Mouse (Mus musculus): ENCODE data around the gene Timeless. TPM values are rescaled to one million over a fixed set of nuclear protein-coding genes. Genes with fewer than 3 reads are reported as not detected.
"Not testable (repeated sequence)": the region's sequence is repeated elsewhere in the genome, so short reads cannot be mapped to it uniquely, and the experiment has no call there.

Gene Timeless
- total and polyA plus RNA-seq, 3 experiments, result 28.1 to 61.4 (median 46.7) TPM

DNA sequence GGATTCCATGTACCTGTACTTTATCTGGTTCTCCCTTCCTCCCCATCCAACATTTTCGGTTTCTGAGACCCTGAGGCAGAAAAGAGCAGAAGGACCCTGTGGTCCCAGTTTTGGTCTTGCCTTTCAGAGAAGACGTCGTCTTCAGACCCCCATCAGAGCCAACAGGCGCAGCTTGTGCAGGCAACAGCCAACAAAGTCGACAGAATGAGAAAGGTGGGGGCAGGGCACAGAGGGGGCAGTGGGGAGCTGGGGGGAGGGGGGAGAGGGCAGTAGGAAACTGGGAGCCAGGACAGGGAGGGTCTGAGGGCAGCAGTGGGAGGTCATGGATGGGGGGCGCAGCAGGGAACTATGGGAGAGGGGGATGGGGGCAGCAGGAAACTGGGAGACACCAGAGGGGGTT, 46.3 kb downstream of the Timeless start:
- Histone ChIP-seq H3K4me3 (ENCODE audit: low read depth, low read length) (no peak overlapping the region), H3K27me3 (ENCODE audit: insufficient read depth, low read length) (no peaks in the 10 kb centered on the region), H3K4me1 (ENCODE audit: insufficient read depth, low read depth, low read length) (peaks cover 6% of the 10 kb centered on the region; the same call in 1 of the 2 replicates), H3K9me3 (replicated peaks) (no peaks in the 10 kb centered on the region), H3K36me3 (replicated peaks) (peaks cover 72% of the 10 kb centered on the region)
- DNase-seq (ENCODE audit: low spot score) (no peak), ATAC-seq (ENCODE audit: extremely low read depth, insufficient number of reproducible peaks, low FRiP score, poor library complexity, severe bottlenecking) (no peak)
- TF ChIP-seq POLR2AphosphoS5 (IDR thresholded peaks at IDR 0.05; ENCODE audit: insufficient replicate concordance, low read depth, low read length) (no peak), GATA2 (IDR thresholded peaks at IDR 0.05; ENCODE audit: borderline replicate concordance, low read depth, low read length) (no peak), GATA1 (IDR thresholded peaks at IDR 0.05; ENCODE audit: borderline replicate concordance, low read length) (no peak), TAL1 (conservative IDR thresholded peaks at IDR 0.05; ENCODE audit: low read depth, low read length) (no peak), CTCF (IDR thresholded peaks at IDR 0.05; ENCODE audit: low read depth, low read length) (no peak)

DNA sequence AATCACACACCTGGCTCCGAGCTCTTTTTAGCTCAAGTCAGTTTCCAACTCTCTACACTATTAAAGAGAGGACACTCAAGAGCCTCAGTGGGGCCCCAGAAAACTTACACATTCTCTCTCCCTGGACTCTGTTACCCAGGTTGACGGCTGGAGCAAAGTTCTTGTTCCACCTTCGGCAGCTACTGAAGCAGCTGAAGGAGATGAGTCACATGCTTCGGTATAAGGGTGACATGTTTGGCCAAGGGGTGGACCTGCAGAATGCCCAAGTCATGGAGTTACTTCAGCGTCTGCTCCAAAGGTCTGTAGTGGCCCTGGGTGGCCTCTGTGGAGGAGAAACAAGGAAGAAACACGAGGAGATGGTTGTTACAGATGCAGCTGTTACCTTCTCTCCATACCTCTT, 49.1 kb downstream of the Timeless start:
- H3K4me3 ChIP-seq (ENCODE audit: low read depth, low read length), result no peak overlapping the region
- ATAC-seq (ENCODE audit: extremely low read depth, insufficient number of reproducible peaks, low FRiP score, poor library complexity, severe bottlenecking), result no peak

DNA sequence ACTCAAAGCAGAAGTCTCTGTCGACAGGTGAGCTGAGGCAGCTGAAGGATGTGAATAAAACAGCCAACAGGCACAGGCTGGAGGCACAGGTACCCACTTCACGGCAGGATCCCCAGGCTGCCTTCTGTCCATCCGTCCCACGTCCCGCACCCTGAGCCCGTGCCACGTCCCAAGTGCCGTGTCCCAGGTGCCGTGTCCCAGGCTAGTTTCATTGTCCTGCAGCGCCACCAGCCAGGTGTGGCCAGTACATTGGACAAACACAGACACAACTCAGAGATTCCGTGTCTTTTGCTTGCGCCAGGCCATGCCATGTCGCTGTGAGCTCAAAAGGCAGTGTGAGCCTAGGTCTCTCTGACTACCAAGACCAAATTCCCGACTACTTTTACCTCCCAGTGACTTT, 49.8 kb downstream of the Timeless start:
- peaks cover 11% of the 10 kb centered on the region for H3K4me1 ChIP-seq (ENCODE audit: insufficient read depth, low read depth, low read length)
- H3K36me3 ChIP-seq (replicated peaks), result peaks cover 96% of the 10 kb centered on the region
- no peaks in the 10 kb centered on the region for H3K27me3 ChIP-seq (ENCODE audit: insufficient read depth, low read length)
- no peak overlapping the region for H3K4me3 ChIP-seq (ENCODE audit: low read depth, low read length)
- ATAC-seq (ENCODE audit: extremely low read depth, insufficient number of reproducible peaks, low FRiP score, poor library complexity, severe bottlenecking), result no peak
- H3K9me3 ChIP-seq (replicated peaks), result no peaks in the 10 kb centered on the region
- TF ChIP-seq POLR2AphosphoS5 (IDR thresholded peaks at IDR 0.05; ENCODE audit: insufficient replicate concordance, low read depth, low read length) (no peak), TAL1 (conservative IDR thresholded peaks at IDR 0.05; ENCODE audit: low read depth, low read length) (no peak), CTCF (IDR thresholded peaks at IDR 0.05; ENCODE audit: low read depth, low read length) (no peak), GATA2 (IDR thresholded peaks at IDR 0.05; ENCODE audit: borderline replicate concordance, low read depth, low read length) (no peak), GATA1 (IDR thresholded peaks at IDR 0.05; ENCODE audit: borderline replicate concordance, low read length) (no peak)
- DNase-seq (ENCODE audit: low spot score), result no peak

More for the DNA sequence above, 49.1 kb downstream of the Timeless start:
- Histone ChIP-seq H3K36me3 (replicated peaks) (peaks cover 95% of the 10 kb centered on the region), H3K27me3 (ENCODE audit: insufficient read depth, low read length) (no peaks in the 10 kb centered on the region), H3K4me1 (ENCODE audit: insufficient read depth, low read depth, low read length) (peaks cover 11% of the 10 kb centered on the region), H3K9me3 (replicated peaks) (no peaks in the 10 kb centered on the region)
- DNase-seq (ENCODE audit: low spot score), result no peak
- TF ChIP-seq TAL1 (conservative IDR thresholded peaks at IDR 0.05; ENCODE audit: low read depth, low read length) (no peak), GATA1 (IDR thresholded peaks at IDR 0.05; ENCODE audit: borderline replicate concordance, low read length) (no peak), GATA2 (IDR thresholded peaks at IDR 0.05; ENCODE audit: borderline replicate concordance, low read depth, low read length) (no peak), POLR2AphosphoS5 (IDR thresholded peaks at IDR 0.05; ENCODE audit: insufficient replicate concordance, low read depth, low read length) (no peak), CTCF (IDR thresholded peaks at IDR 0.05; ENCODE audit: low read depth, low read length) (no peak)

DNA sequence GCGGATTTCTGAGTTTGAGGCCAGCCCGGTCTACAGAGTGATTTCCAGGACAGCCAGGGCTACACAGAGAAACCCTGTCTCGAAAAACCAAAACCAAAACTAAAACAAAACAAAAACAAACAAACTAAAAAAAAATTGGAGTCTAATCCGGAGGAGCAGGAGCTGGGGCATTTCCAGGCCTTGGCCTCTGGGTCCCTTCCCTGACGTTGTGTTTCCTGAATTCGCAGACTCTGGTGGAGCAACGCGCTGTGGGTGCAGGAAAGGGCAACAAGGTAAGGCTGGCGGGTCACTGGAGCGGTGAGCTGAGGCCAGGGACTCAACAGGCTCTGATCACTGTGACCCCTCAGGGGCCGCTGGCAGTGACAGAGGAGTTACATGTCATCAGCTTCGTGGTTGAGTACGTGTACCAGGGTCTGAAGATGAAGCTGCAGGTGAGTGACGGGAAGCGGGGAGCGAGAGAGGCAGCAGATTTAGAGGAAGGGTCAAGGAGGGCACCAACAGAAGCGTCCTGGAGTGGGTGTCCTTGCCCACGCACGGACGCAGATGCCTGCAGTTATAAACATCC, 51.1 kb downstream of the Timeless start:
- TF ChIP-seq GATA1 (IDR thresholded peaks at IDR 0.05; ENCODE audit: borderline replicate concordance, low read length), result no peak
- no peak for TF ChIP-seq CTCF (IDR thresholded peaks at IDR 0.05; ENCODE audit: low read depth, low read length)
- no peak for TF ChIP-seq POLR2AphosphoS5 (IDR thresholded peaks at IDR 0.05; ENCODE audit: insufficient replicate concordance, low read depth, low read length)
- no peak for TF ChIP-seq GATA2 (IDR thresholded peaks at IDR 0.05; ENCODE audit: borderline replicate concordance, low read depth, low read length)
- TF ChIP-seq TAL1 (conservative IDR thresholded peaks at IDR 0.05; ENCODE audit: low read depth, low read length), result no peak
- Histone ChIP-seq H3K9me3 (replicated peaks) (no peaks in the 10 kb centered on the region), H3K27me3 (ENCODE audit: insufficient read depth, low read length) (no peaks in the 10 kb centered on the region), H3K4me3 (ENCODE audit: low read depth, low read length) (no peak overlapping the region), H3K36me3 (replicated peaks) (peaks cover 88% of the 10 kb centered on the region), H3K4me1 (ENCODE audit: insufficient read depth, low read depth, low read length) (peaks cover 9% of the 10 kb centered on the region)
- ATAC-seq (ENCODE audit: extremely low read depth, insufficient number of reproducible peaks, low FRiP score, poor library complexity, severe bottlenecking) (no peak), DNase-seq (ENCODE audit: low spot score) (no peak)

DNA sequence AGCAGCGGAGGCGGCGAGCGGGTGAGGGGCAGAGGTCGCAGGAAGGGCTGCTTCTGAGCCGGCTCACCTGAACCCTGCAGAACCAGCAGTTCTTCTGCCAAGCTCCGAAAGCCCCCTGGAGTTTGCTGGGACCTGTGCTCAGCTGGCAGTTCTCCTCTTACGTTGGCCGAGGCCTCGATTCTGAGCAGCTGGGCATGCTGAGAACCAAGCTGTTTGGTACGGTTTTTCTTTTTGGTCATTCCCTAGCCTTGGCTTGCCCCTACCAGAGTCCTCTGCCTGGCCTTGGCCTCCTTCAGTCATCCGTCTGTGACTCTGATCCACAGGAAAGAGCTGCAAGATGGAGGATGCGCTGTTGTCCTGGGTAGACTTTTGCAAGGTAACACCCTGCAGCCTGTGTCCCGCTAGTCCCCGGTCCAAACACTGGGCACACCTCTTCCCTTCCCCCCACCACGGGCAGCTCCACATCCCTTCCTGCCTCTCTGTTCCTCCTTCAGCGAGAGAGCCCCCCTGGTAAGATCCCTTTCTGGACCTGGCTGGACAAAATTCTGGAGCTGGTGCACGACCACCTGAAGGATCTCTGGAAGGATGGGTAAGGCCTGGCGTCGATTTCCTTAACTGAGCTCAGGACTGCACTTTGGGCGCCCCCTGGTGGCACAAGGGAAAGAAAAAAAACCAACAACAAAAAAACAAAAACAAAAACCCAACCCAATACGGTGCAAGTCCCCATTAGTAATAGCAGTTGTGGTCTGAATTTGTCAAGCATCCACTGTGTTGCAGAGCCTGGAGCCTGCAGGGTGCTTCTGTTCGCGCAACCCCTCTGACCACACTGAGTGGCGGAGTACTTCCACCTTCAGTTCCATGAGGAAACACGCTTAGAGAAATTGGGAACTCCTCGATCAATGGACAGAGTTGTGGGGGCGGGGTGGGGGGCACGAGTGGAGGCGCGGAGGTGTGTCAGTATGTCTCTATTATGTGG, 52.0 kb downstream of the Timeless start:
- H3K36me3 ChIP-seq (replicated peaks), result peaks cover 86% of the 10 kb centered on the region
- ATAC-seq (ENCODE audit: extremely low read depth, insufficient number of reproducible peaks, low FRiP score, poor library complexity, severe bottlenecking), result no peak

DNA sequence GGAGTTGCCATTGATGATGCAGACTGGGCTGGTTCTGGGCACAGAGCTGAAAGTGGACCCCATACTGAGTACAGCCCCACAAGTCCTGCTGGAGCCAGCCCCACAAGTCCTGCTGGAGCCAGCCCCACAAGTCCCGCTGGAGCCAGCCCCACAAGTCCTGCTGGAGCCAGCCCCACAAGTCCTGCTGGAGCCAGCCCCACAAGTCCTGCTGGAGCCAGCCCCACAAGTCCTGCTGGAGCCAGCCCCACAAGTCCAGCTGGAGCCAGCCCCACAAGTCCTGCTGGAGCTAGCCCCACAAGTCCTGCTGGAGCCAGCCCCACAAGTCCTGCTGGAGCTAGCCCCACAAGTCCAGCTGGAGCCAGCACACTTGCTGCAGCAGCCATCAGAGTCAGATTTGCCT, 58.7 kb downstream of the Timeless start:
- DNase-seq (ENCODE audit: low spot score); H3K9me3 ChIP-seq (replicated peaks); H3K4me3 ChIP-seq (ENCODE audit: low read depth, low read length); ATAC-seq (ENCODE audit: extremely low read depth, insufficient number of reproducible peaks, low FRiP score, poor library complexity, severe bottlenecking); H3K27me3 ChIP-seq (ENCODE audit: insufficient read depth, low read length); H3K4me1 ChIP-seq (ENCODE audit: insufficient read depth, low read depth, low read length): not testable (repeated sequence)
- peaks cover 56% of the 10 kb centered on the region for H3K36me3 ChIP-seq (replicated peaks)

More for the DNA sequence above, 52.0 kb downstream of the Timeless start:
- TF ChIP-seq TAL1 (conservative IDR thresholded peaks at IDR 0.05; ENCODE audit: low read depth, low read length), result no peak
- no peak for TF ChIP-seq CTCF (IDR thresholded peaks at IDR 0.05; ENCODE audit: low read depth, low read length)
- TF ChIP-seq GATA1 (IDR thresholded peaks at IDR 0.05; ENCODE audit: borderline replicate concordance, low read length), result no peak
- no peak for TF ChIP-seq GATA2 (IDR thresholded peaks at IDR 0.05; ENCODE audit: borderline replicate concordance, low read depth, low read length)
- no peak for TF ChIP-seq POLR2AphosphoS5 (IDR thresholded peaks at IDR 0.05; ENCODE audit: insufficient replicate concordance, low read depth, low read length)
- Histone ChIP-seq H3K4me1 (ENCODE audit: insufficient read depth, low read depth, low read length) (peaks cover 9% of the 10 kb centered on the region), H3K27me3 (ENCODE audit: insufficient read depth, low read length) (no peaks in the 10 kb centered on the region), H3K9me3 (replicated peaks) (no peaks in the 10 kb centered on the region), H3K4me3 (ENCODE audit: low read depth, low read length) (no peak overlapping the region)
- DNase-seq (ENCODE audit: low spot score), result peak; percentile 29
